Mouse (Mus musculus) retina, postnatal 7 days (tissue): ENCODE results near the gene Dnajc28.

ENCODE experiments used
- DNase-seq: peaks from one replicate; pipeline ENCODE4 v3.0.0-alpha.2; 2012; ENCODE audit warnings: low read depth, low spot score

The Dnajc28 gene

GRCm38 (mm10) chr16:91632439-91632838, 13.6 kb upstream of the Dnajc28 start:
- DNase-seq = no peak

GRCm38 (mm10) chr16:91630584-91630983, 11.8 kb upstream of the Dnajc28 start:
- no peak for DNase-seq

DNA sequence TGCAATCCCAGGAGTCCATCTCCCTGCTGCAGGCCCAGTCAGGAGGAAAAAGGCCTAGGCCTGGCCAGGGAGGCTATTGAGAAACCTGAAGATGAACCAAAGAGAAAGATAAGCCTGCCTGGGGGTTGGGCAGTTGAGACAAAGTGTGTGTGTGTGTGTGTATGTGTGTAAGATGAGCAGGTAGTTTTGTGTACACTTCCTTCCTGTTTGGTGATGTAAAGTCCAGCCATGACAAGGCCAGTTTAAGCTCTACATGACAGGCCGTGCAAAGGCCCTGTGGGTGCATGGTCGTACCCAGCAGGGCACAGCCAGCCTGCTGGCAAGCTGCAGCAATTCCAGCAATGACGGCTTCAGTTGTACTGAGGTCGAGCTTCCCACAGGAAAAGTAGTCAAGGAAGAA, 10.9 kb upstream of the Dnajc28 start:
- DNase-seq = no peak

DNA sequence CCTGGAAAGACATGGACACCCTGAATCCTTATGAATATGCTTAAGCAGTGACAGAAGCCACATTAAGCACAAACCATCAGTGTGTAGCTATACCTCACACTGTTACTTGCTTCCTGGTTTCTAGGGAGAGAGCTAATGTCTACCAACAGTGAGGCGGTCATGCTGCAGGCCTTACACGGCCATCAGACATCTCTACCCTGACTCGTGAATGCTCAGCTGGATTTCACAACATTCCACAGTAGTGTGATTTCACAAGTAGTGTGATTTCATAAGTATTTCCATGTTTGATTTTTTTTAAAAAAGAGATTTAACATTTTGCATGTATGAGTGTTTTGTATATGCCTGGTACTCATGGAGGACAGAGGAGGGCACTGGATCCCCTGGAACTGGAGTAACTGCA, 9.8 kb upstream of the Dnajc28 start:
- no peak for DNase-seq

DNA sequence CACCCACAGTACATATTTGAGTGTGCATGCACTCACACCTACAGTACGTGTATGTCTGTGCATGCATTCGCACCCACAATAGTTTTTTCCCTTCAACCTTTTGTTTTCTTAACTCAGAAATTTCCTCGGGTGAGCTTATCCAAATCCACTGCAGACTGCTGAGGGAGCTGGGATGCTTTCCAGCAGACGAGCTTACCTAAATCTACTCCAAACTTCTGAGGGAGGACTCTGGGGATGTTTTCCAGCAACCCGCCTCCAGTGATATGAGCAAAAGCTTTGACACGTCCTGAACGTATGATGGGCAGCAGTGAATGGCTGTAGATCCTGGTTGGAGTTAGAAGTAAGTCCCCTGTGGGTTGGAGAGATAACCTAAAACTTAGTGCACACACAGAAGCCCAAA, 9.0 kb upstream of the Dnajc28 start:
- DNase-seq = no peak

GRCm38 (mm10) chr16:91623074-91623473, 4.2 kb upstream of the Dnajc28 start:
- DNase-seq = no peak

GRCm38 (mm10) chr16:91620991-91621390, 2.2 kb upstream of the Dnajc28 start:
- DNase-seq = no peak

- no peak for DNase-seq
These were observed 1.4 kb upstream of the Dnajc28 start for GRCm38 (mm10) chr16:91620185-91620584.

DNA sequence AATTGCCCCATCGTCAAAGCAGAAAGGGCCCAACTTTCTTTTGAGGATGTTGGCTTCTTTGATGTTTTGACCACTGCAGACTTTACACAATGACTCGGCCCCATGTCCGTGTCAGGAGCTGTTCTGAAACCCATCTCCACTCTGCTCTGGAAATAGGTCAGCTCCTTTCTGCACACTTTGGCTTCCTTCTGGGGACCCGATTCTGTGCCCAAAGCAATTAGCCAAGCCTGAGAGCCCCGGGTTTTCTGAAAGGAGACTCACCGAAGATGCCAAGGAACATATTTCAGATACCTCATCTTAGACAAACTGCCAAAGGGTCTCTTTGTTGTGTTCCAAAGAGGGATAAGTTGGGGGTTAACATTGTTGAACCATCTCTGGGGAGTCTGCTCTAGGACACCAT, 4.3 kb downstream of the Dnajc28 start:
- no peak for DNase-seq

- no peak for DNase-seq
These were observed 6.3 kb downstream of the Dnajc28 start for GRCm38 (mm10) chr16:91612525-91612924.

DNA sequence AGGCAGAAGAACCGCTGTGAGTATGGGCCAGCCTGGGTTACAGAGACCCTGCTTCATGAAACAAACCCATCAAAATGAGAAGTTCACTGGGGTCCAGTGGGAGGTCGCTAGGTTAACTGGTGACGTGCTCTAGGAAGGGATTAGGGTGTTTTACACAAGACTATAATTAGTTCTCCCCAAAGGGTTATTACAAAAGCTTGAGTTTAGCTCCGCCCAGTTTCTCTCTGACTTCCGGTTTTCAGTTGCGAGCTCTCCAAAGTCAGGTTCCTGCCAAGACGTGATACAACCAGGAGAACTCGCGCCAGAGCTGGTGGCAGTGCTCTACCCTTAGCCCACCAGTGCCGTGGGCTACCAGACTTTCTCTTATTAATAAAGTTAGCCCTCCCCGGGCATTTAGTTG, 7.6 kb downstream of the Dnajc28 start:
- DNase-seq = no peak

DNA sequence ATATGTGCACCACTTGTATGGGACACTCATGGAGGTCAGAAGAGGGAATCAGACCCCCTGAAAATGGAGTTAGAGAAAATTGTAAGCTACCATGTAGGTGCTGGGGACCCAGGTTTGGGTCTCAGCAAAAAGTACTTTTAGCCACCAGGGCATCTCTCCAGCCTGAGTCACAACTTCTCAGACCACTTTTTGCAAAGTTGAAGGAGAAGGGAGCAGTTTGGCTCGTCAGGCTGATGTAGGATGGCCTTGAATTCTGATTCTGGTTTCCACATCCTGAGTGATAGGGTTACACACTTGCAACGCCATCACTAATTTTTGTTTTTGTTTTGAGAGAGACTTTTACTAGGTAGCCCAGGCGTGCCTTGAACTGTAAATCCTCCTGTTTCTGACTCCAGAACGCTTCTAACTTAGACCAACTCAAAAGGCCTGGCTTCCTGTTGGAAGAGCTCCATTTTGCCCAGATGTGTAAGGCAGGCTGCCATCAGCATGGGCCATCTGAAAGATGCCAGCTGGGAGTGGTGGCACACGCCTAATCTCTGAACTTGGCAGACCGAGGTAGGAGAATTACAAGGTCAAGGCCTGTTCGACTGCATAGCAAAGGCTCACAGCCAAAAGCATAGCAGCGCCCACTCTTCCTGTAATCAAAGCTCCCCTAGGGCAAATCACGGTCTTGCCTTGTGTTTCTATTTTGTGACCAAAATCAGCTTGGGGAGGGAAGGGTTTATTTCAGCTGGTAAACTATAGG, 9.2 kb downstream of the Dnajc28 start:
- DNase-seq = no peak

GRCm38 (mm10) chr16:91606958-91607357, 11.9 kb downstream of the Dnajc28 start:
- DNase-seq = no peak

DNA sequence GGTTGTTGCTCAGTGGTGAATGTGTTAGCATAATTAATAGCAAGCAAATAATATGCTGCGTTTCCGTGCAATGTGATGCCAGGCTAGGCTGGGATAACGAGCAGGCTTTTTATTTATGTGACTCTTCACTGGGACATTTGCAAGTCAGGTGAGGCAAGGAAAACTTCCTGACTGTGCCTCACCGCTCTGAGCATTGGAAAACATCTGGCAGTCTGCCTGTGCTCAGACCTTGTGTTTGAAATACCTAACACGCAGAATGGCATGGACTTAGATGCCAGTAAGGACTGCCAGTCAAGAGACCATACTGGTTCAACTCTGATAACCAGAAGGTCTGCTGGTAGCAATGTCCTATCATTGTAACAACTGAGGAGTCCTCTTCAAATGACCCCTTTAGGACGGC, 13.7 kb downstream of the Dnajc28 start:
- DNase-seq = no peak

DNA sequence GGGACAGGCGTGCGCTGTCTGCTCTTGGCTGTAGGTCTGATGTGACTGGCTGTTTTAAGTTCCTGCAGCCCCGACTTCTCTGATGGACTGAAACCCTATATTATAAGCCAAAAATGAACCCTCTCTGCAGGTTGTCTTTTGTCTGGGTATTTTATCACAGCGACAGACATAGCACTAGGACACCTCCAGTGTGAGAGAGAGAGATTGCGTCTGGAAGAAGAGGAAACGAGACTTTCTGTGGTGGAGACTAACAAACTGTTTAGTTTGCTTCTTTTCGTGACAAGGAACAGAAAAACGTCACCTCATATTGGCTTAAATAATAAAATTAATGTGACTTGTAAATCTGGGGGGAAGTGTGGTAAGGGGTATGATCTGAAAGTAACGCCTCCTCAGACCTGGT, 17.1 kb downstream of the Dnajc28 start:
- DNase-seq = no peak

DNA sequence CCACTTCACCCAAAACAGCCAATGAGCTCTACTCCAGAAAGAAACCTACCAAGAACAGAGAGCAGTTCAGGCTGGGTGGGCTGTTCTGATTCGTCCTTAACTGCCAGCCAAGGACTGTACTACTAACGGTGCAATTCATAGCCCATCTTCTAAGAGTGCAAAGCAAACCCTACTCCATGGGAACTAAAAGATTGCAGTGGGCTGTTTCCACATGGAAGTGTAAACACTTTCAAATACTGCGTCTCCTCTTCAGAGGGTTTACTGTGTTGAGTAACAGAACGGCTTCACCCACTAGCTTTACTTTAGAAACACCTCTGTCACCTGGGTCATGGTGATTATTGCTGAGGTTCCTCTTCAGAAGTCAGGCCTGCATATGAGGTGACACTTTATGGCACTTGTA, 17.7 kb downstream of the Dnajc28 start:
- no peak for DNase-seq

DNA sequence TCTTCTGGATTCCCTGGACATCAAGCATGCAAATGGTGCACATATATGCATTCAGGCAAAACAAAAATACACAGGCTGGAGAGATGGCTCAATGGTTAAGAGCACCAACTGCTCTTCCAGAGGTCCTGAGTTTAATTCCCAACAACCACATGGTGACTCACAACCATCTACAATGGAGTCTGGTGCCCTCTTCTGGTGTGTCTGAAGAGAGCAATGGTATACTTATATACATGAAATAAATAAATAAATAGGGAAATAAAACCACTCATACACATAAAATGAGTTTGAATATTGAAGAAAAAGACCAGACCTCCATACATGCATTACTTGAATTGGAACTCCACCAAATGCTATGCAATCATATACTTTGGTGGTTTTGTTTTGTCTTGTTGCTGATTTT, 19.6 kb downstream of the Dnajc28 start:
- DNase-seq = no peak

DNA sequence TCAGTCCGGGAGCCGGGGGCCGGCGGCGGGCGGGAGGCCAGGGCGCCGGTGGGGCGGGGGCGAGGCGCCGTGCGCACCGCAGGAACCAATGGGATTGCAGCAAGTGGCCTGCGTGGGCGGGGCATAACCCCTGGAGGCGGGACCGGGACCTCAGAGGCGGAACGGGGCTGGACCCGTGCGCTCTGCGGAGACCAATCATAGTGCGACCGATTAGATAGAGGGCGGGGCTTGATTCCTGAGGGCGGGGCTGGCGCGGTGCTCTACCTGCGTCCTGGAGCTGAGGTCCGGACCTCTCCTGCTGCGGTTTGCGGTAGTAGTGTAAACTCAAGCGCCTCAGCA, 21.2 kb downstream of the Dnajc28 start, which contains the start of gene Tmem50b:
TSS of gene Tmem50b (minus strand) at position 129 of the 339 bp plus-strand sequence.
- DNase-seq = peak; percentile 95

GRCm38 (mm10) chr16:91596779-91597671, 21.8 kb downstream of the Dnajc28 start:
- DNase-seq = no peak

GRCm38 (mm10) chr16:91596397-91596778, 22.4 kb downstream of the Dnajc28 start:
- DNase-seq = no peak

DNA sequence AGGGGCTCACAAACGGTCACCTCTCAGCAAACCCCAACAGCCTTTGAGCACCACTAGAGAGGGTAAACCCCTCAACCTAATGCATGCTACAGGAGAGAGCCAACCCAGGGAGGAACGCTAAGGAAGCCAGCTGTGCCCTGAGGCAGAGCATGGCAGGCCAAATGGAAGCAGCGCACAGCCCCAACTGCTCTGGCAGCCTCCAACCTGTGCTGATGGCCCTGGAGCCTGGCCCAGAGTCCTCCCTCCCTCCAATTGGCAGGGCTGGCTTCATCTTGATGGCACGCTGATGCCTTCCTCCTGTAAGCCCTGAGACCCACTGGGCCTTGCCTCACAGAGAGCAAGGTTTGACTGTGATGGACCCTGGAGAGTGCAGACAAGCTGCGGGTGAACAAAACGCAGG, 23.8 kb downstream of the Dnajc28 start:
- DNase-seq = no peak

DNA sequence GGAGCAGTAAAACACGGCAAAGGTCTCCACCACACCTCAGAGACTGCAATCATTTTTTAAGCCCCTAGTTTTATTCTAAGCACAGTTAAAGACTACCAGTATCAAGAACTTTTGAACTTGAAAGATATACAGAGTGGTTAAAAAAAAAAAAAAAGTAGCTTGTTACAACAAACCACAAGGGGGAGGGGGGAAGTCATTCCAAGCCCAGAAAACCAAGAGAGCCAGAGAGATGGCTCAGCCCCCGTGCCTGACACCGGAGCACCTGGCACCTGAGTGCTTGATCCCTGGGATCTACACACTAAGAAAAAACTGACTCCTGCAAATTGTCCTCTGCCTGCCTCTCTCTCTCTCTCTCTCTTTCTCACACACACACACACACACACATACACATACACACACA, 25.6 kb downstream of the Dnajc28 start:
- DNase-seq = no peak

DNA sequence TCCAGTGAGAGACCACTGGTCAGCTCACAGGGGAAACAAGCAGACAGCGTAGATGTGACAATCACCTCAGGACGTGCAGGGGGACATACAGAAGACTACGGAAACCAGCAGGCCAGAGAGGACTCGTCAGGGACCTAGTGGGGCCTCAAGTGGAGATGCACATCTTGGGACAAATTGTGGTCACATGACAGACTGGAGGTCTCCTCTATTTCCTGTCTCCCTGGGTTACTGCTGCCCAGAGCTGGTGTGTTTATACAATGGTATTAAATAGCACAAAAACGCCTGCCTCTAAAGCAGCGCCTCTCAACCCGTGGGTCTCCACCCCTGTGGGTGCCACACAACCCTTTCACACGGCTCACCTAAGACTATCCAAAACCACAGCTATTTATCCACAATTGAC, 26.7 kb downstream of the Dnajc28 start:
- DNase-seq = no peak
